Mouse (Mus musculus): ENCODE results near the gene Serpina3c. TPM values are rescaled to one million over a fixed set of nuclear protein-coding genes. Genes with fewer than 3 reads are reported as not detected.
A peak's percentile ranks its signal among the peaks of the same experiment; 100 is the strongest.

Gene Serpina3c
- polyA plus RNA-seq (2021): 0.04 TPM

GRCm38 (mm10) chr12:104153656-104154055 is at the start of gene Serpina3c:
Gene Serpina3c, minus strand, starts transcription at chr12:104153870.
- POLR2A ChIA-PET: no interaction called here
- TF ChIP-seq CTCF (IDR thresholded peaks at IDR 0.05): no peak
- ATAC-seq (no peak), DNase-seq (ENCODE audit: low read depth, low spot score) (no peak)
- CTCF ChIA-PET: no interaction called here
- in situ Hi-C loops (cut with MboI; ENCODE audit: low pct_unique_long_range_greater_than_20kb): no loop called here
- peaks cover 5% of the 10 kb centered on the region for H3K27me3 ChIP-seq

GRCm38 (mm10) chr12:104190852-104191251 is 37.2 kb upstream of the Serpina3c start:
- in situ Hi-C loops (cut with MboI; ENCODE audit: low pct_unique_long_range_greater_than_20kb): no loop called here
- DNase-seq (ENCODE audit: low read depth, low spot score) (no peak), ATAC-seq (no peak)
- ChIA-PET POLR2A (no interaction called here), CTCF (interaction anchor here (0.6 kb wide), 1 partner anchor 48 kb away, joined by 3 read pairs; no protein-coding TSS in a partner anchor)
- no peaks in the 10 kb centered on the region for H3K27me3 ChIP-seq
- TF ChIP-seq CTCF (IDR thresholded peaks at IDR 0.05): no peak

- CTCF ChIA-PET: no interaction called here
- in situ Hi-C loops (cut with MboI; ENCODE audit: low pct_unique_long_range_greater_than_20kb): no loop called here
- POLR2A ChIA-PET: no interaction called here
- ATAC-seq (no peak), DNase-seq (ENCODE audit: low read depth, low spot score) (no peak)
- H3K27me3 ChIP-seq: no peaks in the 10 kb centered on the region
- TF ChIP-seq CTCF (IDR thresholded peaks at IDR 0.05): no peak
These were observed 35.6 kb upstream of the Serpina3c start for GRCm38 (mm10) chr12:104189246-104189645.

GRCm38 (mm10) chr12:104186041-104186581 is 32.4 kb upstream of the Serpina3c start:
- ChIA-PET POLR2A (no interaction called here), CTCF (no interaction called here)
- ATAC-seq: peak; percentile 66
- DNase-seq (ENCODE audit: low read depth, low spot score): peak; percentile 10
- peaks cover 3% of the 10 kb centered on the region for H3K27me3 ChIP-seq
- no peak for TF ChIP-seq CTCF (IDR thresholded peaks at IDR 0.05)
- in situ Hi-C loops (cut with MboI; ENCODE audit: low pct_unique_long_range_greater_than_20kb): no loop called here

GRCm38 (mm10) chr12:104185046-104185445 is 31.4 kb upstream of the Serpina3c start:
- in situ Hi-C loops (cut with MboI; ENCODE audit: low pct_unique_long_range_greater_than_20kb): no loop called here
- ChIA-PET POLR2A (no interaction called here), CTCF (interaction anchor here (1.1 kb wide), 1 partner anchor 10 kb away, joined by 3 read pairs; no protein-coding TSS in a partner anchor)
- DNase-seq (ENCODE audit: low read depth, low spot score) (no peak), ATAC-seq (no peak)
- TF ChIP-seq CTCF (IDR thresholded peaks at IDR 0.05): no peak
- peaks cover 5% of the 10 kb centered on the region for H3K27me3 ChIP-seq

- in situ Hi-C loops (cut with MboI; ENCODE audit: low pct_unique_long_range_greater_than_20kb): no loop called here
- H3K27me3 ChIP-seq: peaks cover 14% of the 10 kb centered on the region
- ATAC-seq (no peak), DNase-seq (ENCODE audit: low read depth, low spot score) (no peak)
- no peak for TF ChIP-seq CTCF (IDR thresholded peaks at IDR 0.05)
- POLR2A ChIA-PET: no interaction called here
- CTCF ChIA-PET: no interaction called here
These were observed 25.3 kb upstream of the Serpina3c start for GRCm38 (mm10) chr12:104178987-104179386.

DNA sequence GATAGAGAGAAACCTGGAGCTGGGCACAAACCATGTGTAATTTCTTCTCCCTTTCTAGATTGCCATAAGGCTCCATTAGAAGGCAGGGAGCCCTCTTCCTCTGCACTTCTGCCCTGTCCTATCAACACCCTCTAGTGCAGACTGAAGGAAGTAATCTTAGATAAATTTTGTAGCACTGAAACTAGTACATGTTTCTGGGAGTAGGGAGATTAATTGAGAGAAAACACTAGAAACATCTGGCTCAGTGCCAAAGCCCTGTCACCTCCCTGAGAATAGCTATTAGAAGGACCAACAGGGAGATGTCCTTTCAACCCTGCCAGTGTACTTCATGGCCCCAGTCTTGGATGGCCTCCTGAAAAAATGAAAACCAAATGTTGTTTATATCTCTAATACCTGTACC is 24.9 kb upstream of the Serpina3c start:
- POLR2A ChIA-PET: no interaction called here
- DNase-seq (ENCODE audit: low read depth, low spot score) (no peak), ATAC-seq (no peak)
- in situ Hi-C loops (cut with MboI; ENCODE audit: low pct_unique_long_range_greater_than_20kb): no loop called here
- TF ChIP-seq CTCF (IDR thresholded peaks at IDR 0.05): no peak
- peaks cover 14% of the 10 kb centered on the region for H3K27me3 ChIP-seq
- CTCF ChIA-PET: no interaction called here

DNA sequence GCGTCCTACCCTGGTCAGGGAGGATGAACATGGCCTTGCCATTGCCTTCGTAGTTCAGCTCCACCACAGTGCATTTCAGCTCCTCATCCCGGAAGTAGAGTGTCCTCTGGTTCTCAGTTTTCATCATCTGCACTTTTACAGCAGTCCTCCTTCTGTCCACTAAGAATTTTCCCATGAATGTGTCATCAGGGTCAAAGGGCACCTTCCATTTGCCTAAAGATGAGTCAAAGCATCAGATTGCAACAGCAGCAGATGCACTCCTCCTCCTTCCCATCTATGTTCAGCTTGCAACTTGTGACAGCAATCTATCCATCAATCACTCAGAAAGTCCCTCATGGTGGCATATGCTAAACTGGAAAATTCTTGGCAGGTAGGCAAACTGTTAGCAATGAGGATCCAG is 22.0 kb upstream of the Serpina3c start:
- no peak for TF ChIP-seq CTCF (IDR thresholded peaks at IDR 0.05)
- DNase-seq (ENCODE audit: low read depth, low spot score) (no peak), ATAC-seq (no peak)
- peaks cover 11% of the 10 kb centered on the region for H3K27me3 ChIP-seq
- ChIA-PET POLR2A (no interaction called here), CTCF (interaction anchor here (1.6 kb wide), 1 partner anchor 9 kb away, joined by 3 read pairs; no protein-coding TSS in a partner anchor)
- in situ Hi-C loops (cut with MboI; ENCODE audit: low pct_unique_long_range_greater_than_20kb): no loop called here

- ChIA-PET POLR2A (no interaction called here), CTCF (interaction anchor here (1.6 kb wide), 1 partner anchor 10 kb away, joined by 3 read pairs; no protein-coding TSS in a partner anchor)
- peaks cover 5% of the 10 kb centered on the region for H3K27me3 ChIP-seq
- ATAC-seq (no peak), DNase-seq (ENCODE audit: low read depth, low spot score) (no peak)
- no peak for TF ChIP-seq CTCF (IDR thresholded peaks at IDR 0.05)
- in situ Hi-C loops (cut with MboI; ENCODE audit: low pct_unique_long_range_greater_than_20kb): no loop called here
These were observed 21.1 kb upstream of the Serpina3c start for GRCm38 (mm10) chr12:104174747-104175146.

- ChIA-PET CTCF (no interaction called here), POLR2A (no interaction called here)
- H3K27me3 ChIP-seq: no peaks in the 10 kb centered on the region
- TF ChIP-seq CTCF (IDR thresholded peaks at IDR 0.05): no peak
- in situ Hi-C loops (cut with MboI; ENCODE audit: low pct_unique_long_range_greater_than_20kb): no loop called here
- ATAC-seq (no peak), DNase-seq (ENCODE audit: low read depth, low spot score) (no peak)
These were observed 527 bp downstream of the Serpina3c start for GRCm38 (mm10) chr12:104153041-104153645.

DNA sequence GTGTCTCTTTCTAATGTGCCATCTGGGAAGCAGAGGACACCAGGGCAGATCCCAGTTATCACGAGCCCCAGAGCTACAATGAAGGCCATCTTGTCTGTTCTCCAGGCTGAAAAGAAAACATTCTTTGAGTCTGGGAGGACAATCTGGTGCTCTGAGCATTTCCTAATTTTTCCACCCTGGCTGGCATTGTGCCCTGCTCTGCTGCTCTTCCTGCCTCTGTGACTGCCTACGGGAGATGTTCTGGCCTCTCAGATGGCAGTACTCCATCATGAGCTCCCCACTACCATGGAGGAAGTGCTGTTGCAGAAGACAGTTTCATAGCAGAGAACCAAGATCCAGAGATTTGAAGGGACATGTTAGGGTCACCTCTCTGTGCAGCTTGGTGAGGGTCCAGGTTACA is 1.7 kb downstream of the Serpina3c start:
- no peak for ATAC-seq
- POLR2A ChIA-PET: no interaction called here
- no peak for DNase-seq (ENCODE audit: low read depth, low spot score)

DNA sequence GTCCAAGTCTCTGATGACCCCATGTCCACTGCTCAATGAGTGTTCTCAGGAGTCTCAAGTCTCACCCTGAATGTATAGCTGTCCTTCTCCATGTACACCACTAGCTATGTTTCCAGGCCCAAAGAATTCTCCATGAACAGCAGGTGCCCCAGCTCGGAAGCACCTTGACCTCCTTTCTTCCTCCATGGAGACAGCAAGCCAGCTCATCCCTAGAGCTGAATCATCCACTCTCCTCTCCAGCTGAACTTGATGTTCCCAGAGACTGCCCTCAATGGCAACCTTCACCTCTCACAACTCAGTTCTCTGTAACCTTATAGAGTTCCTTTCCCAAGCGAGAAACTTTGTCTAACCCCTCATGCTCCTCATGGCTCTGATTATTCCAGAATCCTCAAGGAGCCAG is 8.1 kb downstream of the Serpina3c start:
- in situ Hi-C loops (cut with MboI; ENCODE audit: low pct_unique_long_range_greater_than_20kb): loop anchor here (5.0 kb wide), 1 partner anchor 247 kb away; no protein-coding TSS in a partner anchor
- DNase-seq (ENCODE audit: low read depth, low spot score) (no peak), ATAC-seq (no peak)
- ChIA-PET POLR2A (no interaction called here), CTCF (no interaction called here)
- H3K27me3 ChIP-seq: no peaks in the 10 kb centered on the region
- TF ChIP-seq CTCF (IDR thresholded peaks at IDR 0.05): no peak

More for the DNA sequence above, 1.7 kb downstream of the Serpina3c start:
- no peak for TF ChIP-seq CTCF (IDR thresholded peaks at IDR 0.05)
- in situ Hi-C loops (cut with MboI; ENCODE audit: low pct_unique_long_range_greater_than_20kb): no loop called here
- CTCF ChIA-PET: no interaction called here
- H3K27me3 ChIP-seq: no peaks in the 10 kb centered on the region
